Mouse (Mus musculus) heart, embryonic 14.5 days (tissue): ENCODE measurements at regions not wholly inside any gene's neighbourhood (a gene's known extent, or its start where the extent isn't known, plus 50 kb on each side); places are given as distances from the start of the nearest gene placed in this dataset.

Source experiments
- ATAC-seq: fragments of 200-750 bp; cut with Nextera tagmentation; 2 replicates; pipeline ENCODE4 v1.8.0; 2017; ENCODE audit warnings: low read depth, moderate TSS enrichment; ENCODE audit not compliant: insufficient number of reproducible peaks, insufficient read depth, low FRiP score
- H3K27ac ChIP-seq, 2 experiments: fragments of 200-500 bp in 1 of 2; fragments of 300-500 bp in 1 of 2; sonication (generic) in 1 of 2; replicated peaks in 1 of 2; 2 replicates each; pipeline ENCODE4 v1.5.1; 2012 to 2014; ENCODE audit warnings: low read depth in 2 of 2, low read length in 2 of 2, control low read depth in 1 of 2, mild to moderate bottlenecking in 1 of 2, mixed read lengths in 1 of 2; ENCODE audit not compliant: control insufficient read depth in 1 of 2, insufficient read depth in 1 of 2
- H3K27me3 ChIP-seq: fragments of 300-500 bp; sonication (generic); 2 replicates; pipeline ENCODE4 v1.6.1; 2014; ENCODE audit warnings: mild to moderate bottlenecking, low read length, control low read depth; ENCODE audit not compliant: control insufficient read depth, insufficient read depth
- H3K36me3 ChIP-seq: fragments of 300-500 bp; sonication (generic); 2 replicates; pipeline ENCODE4 v1.6.1; 2014; ENCODE audit warnings: mild to moderate bottlenecking, control low read depth, low read length, mixed read lengths; ENCODE audit not compliant: control insufficient read depth, insufficient read depth
- H3K4me1 ChIP-seq, 2 experiments: fragments of 200-500 bp in 1 of 2; fragments of 300-500 bp in 1 of 2; sonication (generic) in 1 of 2; 2 replicates each; pipeline ENCODE4 v1.6.1; 2012 to 2014; ENCODE audit warnings: low read length in 2 of 2, control low read depth in 1 of 2, mixed read lengths in 1 of 2; ENCODE audit not compliant: control insufficient read depth in 2 of 2, insufficient read depth in 2 of 2
- H3K4me2 ChIP-seq: fragments of 300-500 bp; sonication (generic); 2 replicates; pipeline ENCODE4 v1.6.1; 2014; ENCODE audit warnings: mild to moderate bottlenecking, low read length
- H3K4me3 ChIP-seq, 2 experiments: fragments of 200-500 bp in 1 of 2; fragments of 300-500 bp in 1 of 2; sonication (generic) in 1 of 2; 2 replicates each; pipeline ENCODE4 v1.5.1; 2012 to 2014; ENCODE audit warnings: low read length in 2 of 2, mild to moderate bottlenecking in 2 of 2, control low read depth in 1 of 2, low read depth in 1 of 2, moderate library complexity in 1 of 2; ENCODE audit not compliant: control insufficient read depth in 1 of 2, insufficient read depth in 1 of 2
- H3K9ac ChIP-seq: fragments of 300-500 bp; sonication (generic); 2 replicates; pipeline ENCODE4 v1.6.1; 2014; ENCODE audit warnings: mild to moderate bottlenecking, low read length
- H3K9me3 ChIP-seq: fragments of 300-500 bp; sonication (generic); 2 replicates; pipeline ENCODE4 v1.6.1; 2016; ENCODE audit warnings: low read length, control low read depth; ENCODE audit not compliant: control insufficient read depth
- WGBS: fragments of 180-500 bp; shearing (Covaris S2); extraction: QIAGEN DNeasy Blood & Tissue Kit; methylation state at CpG from one replicate; pipeline ENCODE4 v1.1.7; 2014; 5-methylcytosine and 5-hydroxymethylcytosine counted together

- no peak for ATAC-seq
Measured at GRCm38 (mm10) chr13:51313129-51313850, 95.1 kb upstream of the S1pr3 start.

GRCm38 (mm10) chr13:51314541-51314977 is 93.9 kb upstream of the S1pr3 start:
- ATAC-seq = peak; percentile 65
- Histone ChIP-seq H3K4me3 (no peak overlapping the region), H3K36me3 (no peaks in the 10 kb centered on the region), H3K27me3 (no peaks in the 10 kb centered on the region), H3K9me3 (0 out of 2 replicates have a peak, but pooled peaks cover 2% of the 10 kb centered on the region), H3K4me1 (peaks cover 25 to 29% of the 10 kb centered on the region in 2 experiments), H3K27ac (peak overlapping the region; percentile 93 to 94), H3K9ac (peak overlapping the region; percentile 30; the same call in 1 of the 2 replicates), H3K4me2 (peak overlapping the region; percentile 21; the same call in 1 of the 2 replicates)
- WGBS = 7% methylated on average over 5 of the region's 5 CpGs

More at GRCm38 (mm10) chr13:51313129-51313850, 95.1 kb upstream of the S1pr3 start:
- H3K27ac ChIP-seq = no peak overlapping the region
- H3K4me3 ChIP-seq = no peak overlapping the region
- H3K9me3 ChIP-seq = 0 out of 2 replicates have a peak, but pooled peaks cover 2% of the 10 kb centered on the region
- peaks cover 25 to 29% of the 10 kb centered on the region in 2 experiments for H3K4me1 ChIP-seq
- H3K27me3 ChIP-seq = no peaks in the 10 kb centered on the region
- H3K9ac ChIP-seq = no peak overlapping the region
- no peaks in the 10 kb centered on the region for H3K36me3 ChIP-seq
- H3K4me2 ChIP-seq = no peak overlapping the region
- 75% methylated on average over 5 of the region's 5 CpGs for WGBS

- peaks cover 22 to 29% of the 10 kb centered on the region in 2 experiments for H3K4me1 ChIP-seq
- H3K27ac ChIP-seq = peak overlapping the region; percentile 93 to 94
- WGBS = 37% methylated on average over 10 of the region's 10 CpGs
- H3K4me2 ChIP-seq = peak overlapping the region; percentile 21; the same call in 1 of the 2 replicates
- H3K9ac ChIP-seq = peak overlapping the region; percentile 30; the same call in 1 of the 2 replicates
- H3K27me3 ChIP-seq = no peaks in the 10 kb centered on the region
- H3K9me3 ChIP-seq = 0 out of 2 replicates have a peak, but pooled peaks cover 2% of the 10 kb centered on the region
- H3K4me3 ChIP-seq = no peak overlapping the region
- ATAC-seq = no peak
- no peaks in the 10 kb centered on the region for H3K36me3 ChIP-seq
Measured at GRCm38 (mm10) chr13:51315008-51315778, 93.2 kb upstream of the S1pr3 start.

- H3K4me1 ChIP-seq = peaks cover 22 to 29% of the 10 kb centered on the region in 2 experiments
- ATAC-seq = no peak
- H3K27ac ChIP-seq = peak overlapping the region in 1 of 2 experiments; percentile 93; a peak in 3 of 4 replicates
- no peaks in the 10 kb centered on the region for H3K27me3 ChIP-seq
- WGBS = 64% methylated on average over 5 of the region's 5 CpGs
- H3K36me3 ChIP-seq = no peaks in the 10 kb centered on the region
- H3K4me2 ChIP-seq = no peak overlapping the region
- H3K9ac ChIP-seq = no peak overlapping the region
- no peak overlapping the region for H3K4me3 ChIP-seq
- H3K9me3 ChIP-seq = 0 out of 2 replicates have a peak, but pooled peaks cover 2% of the 10 kb centered on the region
Measured at GRCm38 (mm10) chr13:51315779-51316041, 92.7 kb upstream of the S1pr3 start.

GRCm38 (mm10) chr13:51323058-51323715 is 85.3 kb upstream of the S1pr3 start:
- Histone ChIP-seq H3K27ac (no peak overlapping the region), H3K27me3 (no peaks in the 10 kb centered on the region), H3K9ac (no peak overlapping the region), H3K36me3 (no peaks in the 10 kb centered on the region), H3K4me1 (peaks cover 6 to 7% of the 10 kb centered on the region in 2 experiments), H3K4me2 (no peak overlapping the region), H3K9me3 (no peaks in the 10 kb centered on the region), H3K4me3 (no peak overlapping the region)
- ATAC-seq = no peak
- WGBS = 67% methylated on average over 6 of the region's 7 CpGs

- no peak for ATAC-seq
Measured at GRCm38 (mm10) chr13:51324714-51325113, 83.7 kb upstream of the S1pr3 start.

GRCm38 (mm10) chr13:51325298-51325697 is 83.1 kb upstream of the S1pr3 start:
- Histone ChIP-seq H3K27me3 (no peaks in the 10 kb centered on the region), H3K4me3 (no peak overlapping the region), H3K9me3 (no peaks in the 10 kb centered on the region), H3K27ac (no peak overlapping the region), H3K9ac (no peak overlapping the region), H3K36me3 (no peaks in the 10 kb centered on the region), H3K4me1 (peaks cover 13 to 16% of the 10 kb centered on the region in 2 experiments), H3K4me2 (no peak overlapping the region)
- no peak for ATAC-seq
- 62% methylated on average over 5 of the region's 5 CpGs for WGBS

More at GRCm38 (mm10) chr13:51324714-51325113, 83.7 kb upstream of the S1pr3 start:
- Histone ChIP-seq H3K36me3 (no peaks in the 10 kb centered on the region), H3K4me1 (peaks cover 13 to 16% of the 10 kb centered on the region in 2 experiments), H3K27me3 (no peaks in the 10 kb centered on the region), H3K27ac (no peak overlapping the region), H3K9ac (no peak overlapping the region), H3K9me3 (no peaks in the 10 kb centered on the region), H3K4me3 (no peak overlapping the region), H3K4me2 (no peak overlapping the region)
- 65% methylated on average over 5 of the region's 5 CpGs for WGBS
